Mouse (Mus musculus) megakaryocyte-erythroid progenitor cell, adult 5-6 weeks (primary cell): ENCODE results near the gene Eef1akmt3. TPM values are rescaled to one million over a fixed set of nuclear protein-coding genes. Genes with fewer than 3 reads are reported as not detected.

ENCODE experiments used
- ATAC-seq: replicated peaks from 2 replicates; pipeline ENCODE4 v1.8.0; 2016; ENCODE audit warnings: mild to moderate bottlenecking, inconsistent platforms; ENCODE audit not compliant: severe bottlenecking, poor library complexity, low FRiP score, low TSS enrichment
- total RNA-seq, 2 experiments: library from RNA; stranded (forward) in 1 of 2; stranded (reverse) in 1 of 2; fragments of 200-1000, 215-1000 nt in 1 of 2; fragments of >200 nt in 1 of 2; fragmentation: Nextera tagmentation in 1 of 2; gene quantifications; 2 replicates each; pipeline ENCODE4 v1.2.3; 2014 to 2017

Eef1akmt3 gene
- total RNA-seq, 2 experiments from 2014 or later: not detected

DNA sequence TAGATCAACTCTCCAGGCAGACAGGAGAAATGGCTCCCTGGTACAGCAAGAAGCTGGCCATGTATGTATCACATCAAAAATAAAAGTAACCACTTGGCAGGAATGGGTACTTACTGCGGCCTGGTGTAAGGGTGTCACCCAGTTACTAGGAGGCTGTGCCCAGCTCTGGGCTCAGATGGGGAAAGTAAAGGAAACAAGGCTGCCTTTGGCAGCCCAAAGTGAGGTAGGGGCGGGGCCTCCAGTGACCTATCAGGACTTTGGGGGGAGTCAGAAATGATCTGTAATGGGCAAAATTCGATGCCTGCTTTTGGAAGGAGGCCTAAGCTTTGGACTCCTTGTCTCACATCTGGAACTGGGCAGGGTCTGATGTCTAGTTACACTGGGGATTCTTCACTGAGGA is 59.6 kb downstream of the Eef1akmt3 start:
- ATAC-seq: peak; percentile 11

Other genes with a start within 250 kb of the Eef1akmt3 start
- gene Atp23, start 140.2 kb downstream of the Eef1akmt3 start, total RNA-seq (2014; fragmentation: Nextera tagmentation): 16.0 and 28.8 TPM in 2 replicates
- gene Atp23, start 140.2 kb downstream of the Eef1akmt3 start, total RNA-seq (2017): 5.8 and 16.2 TPM in 2 replicates
- gene Ctdsp2, start 62.8 kb downstream of the Eef1akmt3 start, total RNA-seq (2014; fragmentation: Nextera tagmentation): 54.7 and 56.7 TPM in 2 replicates
- gene Ctdsp2, start 62.8 kb downstream of the Eef1akmt3 start, total RNA-seq (2017): 18.3 and 24.7 TPM in 2 replicates
- not detected in 2 replicates for gene Avil, start 40.8 kb downstream of the Eef1akmt3 start, total RNA-seq (2014; fragmentation: Nextera tagmentation)
- 0.38 TPM in 1 of 2 replicates, not detected in the other for gene Avil, start 40.8 kb downstream of the Eef1akmt3 start, total RNA-seq (2017)
- 41.6 and 61.2 TPM in 2 replicates for gene Tsfm, start 10.7 kb downstream of the Eef1akmt3 start, total RNA-seq (2014; fragmentation: Nextera tagmentation)
- 55.5 and 63.3 TPM in 2 replicates for gene Tsfm, start 10.7 kb downstream of the Eef1akmt3 start, total RNA-seq (2017)
- 54.1 and 55.2 TPM in 2 replicates for gene Mettl1, start 99 bp downstream of the Eef1akmt3 start, total RNA-seq (2014; fragmentation: Nextera tagmentation)
- 24.6 and 25.3 TPM in 2 replicates for gene Mettl1, start 99 bp downstream of the Eef1akmt3 start, total RNA-seq (2017)
- not detected in 2 replicates for gene Cyp27b1, start 6.7 kb upstream of the Eef1akmt3 start, total RNA-seq (2014; fragmentation: Nextera tagmentation)
- gene Cyp27b1, start 6.7 kb upstream of the Eef1akmt3 start, total RNA-seq (2017): not detected in 2 replicates
- not detected in 2 replicates for gene March9, start 18.7 kb upstream of the Eef1akmt3 start, total RNA-seq (2014; fragmentation: Nextera tagmentation)
- gene March9, start 18.7 kb upstream of the Eef1akmt3 start, total RNA-seq (2017): not detected in 2 replicates
- gene Cdk4, start 22.0 kb upstream of the Eef1akmt3 start, total RNA-seq (2014; fragmentation: Nextera tagmentation): 656 and 761 TPM in 2 replicates
- 479 and 664 TPM in 2 replicates for gene Cdk4, start 22.0 kb upstream of the Eef1akmt3 start, total RNA-seq (2017)
- gene Tspan31, start 28.8 kb upstream of the Eef1akmt3 start, total RNA-seq (2014; fragmentation: Nextera tagmentation): 43.9 and 73.9 TPM in 2 replicates
- gene Tspan31, start 28.8 kb upstream of the Eef1akmt3 start, total RNA-seq (2017): 28.9 and 55.3 TPM in 2 replicates
- 19.7 and 45.9 TPM in 2 replicates for gene Agap2, start 33.8 kb upstream of the Eef1akmt3 start, total RNA-seq (2014; fragmentation: Nextera tagmentation)
- gene Agap2, start 33.8 kb upstream of the Eef1akmt3 start, total RNA-seq (2017): 26.4 and 43.3 TPM in 2 replicates
- gene Os9, start 79.6 kb upstream of the Eef1akmt3 start, total RNA-seq (2014; fragmentation: Nextera tagmentation): 55.8 and 64.5 TPM in 2 replicates
- gene Os9, start 79.6 kb upstream of the Eef1akmt3 start, total RNA-seq (2017): 152 and 154 TPM in 2 replicates
- gene B4galnt1, start 123.7 kb upstream of the Eef1akmt3 start, total RNA-seq (2014; fragmentation: Nextera tagmentation): 67.2 and 84.7 TPM in 2 replicates
- 18.5 and 23.3 TPM in 2 replicates for gene B4galnt1, start 123.7 kb upstream of the Eef1akmt3 start, total RNA-seq (2017)
- gene Slc26a10, start 139.1 kb upstream of the Eef1akmt3 start, total RNA-seq (2014; fragmentation: Nextera tagmentation): 1.8 TPM in 1 of 2 replicates, not detected in the other
- 1.8 TPM in 1 of 2 replicates, not detected in the other for gene Slc26a10, start 139.1 kb upstream of the Eef1akmt3 start, total RNA-seq (2017)
- gene Arhgef25, start 148.6 kb upstream of the Eef1akmt3 start, total RNA-seq (2014; fragmentation: Nextera tagmentation): 22.7 and 46.0 TPM in 2 replicates
- gene Arhgef25, start 148.6 kb upstream of the Eef1akmt3 start, total RNA-seq (2017): 35.4 and 35.7 TPM in 2 replicates
- gene Dtx3, start 154.2 kb upstream of the Eef1akmt3 start, total RNA-seq (2014; fragmentation: Nextera tagmentation): 97.0 and 160 TPM in 2 replicates
- 28.5 and 29.5 TPM in 2 replicates for gene Dtx3, start 154.2 kb upstream of the Eef1akmt3 start, total RNA-seq (2017)
- gene Pip4k2c, start 170.1 kb upstream of the Eef1akmt3 start, total RNA-seq (2014; fragmentation: Nextera tagmentation): 58.6 and 59.9 TPM in 2 replicates
- gene Pip4k2c, start 170.1 kb upstream of the Eef1akmt3 start, total RNA-seq (2017): 28.0 and 35.3 TPM in 2 replicates
- gene Kif5a, start 221.8 kb upstream of the Eef1akmt3 start, total RNA-seq (2014; fragmentation: Nextera tagmentation): not detected in 2 replicates
- gene Kif5a, start 221.8 kb upstream of the Eef1akmt3 start, total RNA-seq (2017): 0.14 and 0.23 TPM in 2 replicates
- gene Dctn2, start 224.9 kb upstream of the Eef1akmt3 start, total RNA-seq (2014; fragmentation: Nextera tagmentation): 100 and 123 TPM in 2 replicates
- 106 and 124 TPM in 2 replicates for gene Dctn2, start 224.9 kb upstream of the Eef1akmt3 start, total RNA-seq (2017)
- gene Mbd6, start 247.5 kb upstream of the Eef1akmt3 start, total RNA-seq (2014; fragmentation: Nextera tagmentation): 42.8 and 72.8 TPM in 2 replicates
- 2.7 and 3.8 TPM in 2 replicates for gene Mbd6, start 247.5 kb upstream of the Eef1akmt3 start, total RNA-seq (2017)